Mouse (Mus musculus): ENCODE data around the gene Adcy2. TPM values are rescaled to one million over a fixed set of nuclear protein-coding genes. Genes with fewer than 3 reads are reported as not detected.

Gene Adcy2
- total RNA-seq, 4 experiments from 2014 or later = 0.13 to 0.19 (median 0.15) TPM

GRCm38 (mm10) chr13:68961580-68961979 is 37.8 kb downstream of the Adcy2 start:
- no peak for DNase-seq (ENCODE audit: low spot score)

DNA sequence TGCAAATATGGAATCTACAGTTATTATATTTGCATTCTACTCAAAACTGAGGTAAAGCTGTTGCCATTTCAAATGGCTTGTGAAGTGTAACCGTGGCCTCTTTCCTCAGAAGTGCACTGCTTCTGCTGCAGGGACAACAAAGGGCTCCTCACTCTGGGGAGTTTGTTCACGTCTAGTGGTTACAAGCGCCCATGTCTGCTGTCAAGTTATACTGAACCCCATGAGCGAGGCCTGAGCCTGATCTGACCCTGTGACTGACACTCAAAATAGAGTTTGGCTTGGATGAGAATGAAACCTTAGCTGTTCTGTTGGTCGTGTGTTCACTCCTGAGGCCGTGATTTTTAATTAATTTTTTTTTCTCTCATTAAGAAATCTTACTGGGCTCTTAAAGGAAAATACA is 38.8 kb downstream of the Adcy2 start:
- no peak for DNase-seq (ENCODE audit: low spot score)

DNA sequence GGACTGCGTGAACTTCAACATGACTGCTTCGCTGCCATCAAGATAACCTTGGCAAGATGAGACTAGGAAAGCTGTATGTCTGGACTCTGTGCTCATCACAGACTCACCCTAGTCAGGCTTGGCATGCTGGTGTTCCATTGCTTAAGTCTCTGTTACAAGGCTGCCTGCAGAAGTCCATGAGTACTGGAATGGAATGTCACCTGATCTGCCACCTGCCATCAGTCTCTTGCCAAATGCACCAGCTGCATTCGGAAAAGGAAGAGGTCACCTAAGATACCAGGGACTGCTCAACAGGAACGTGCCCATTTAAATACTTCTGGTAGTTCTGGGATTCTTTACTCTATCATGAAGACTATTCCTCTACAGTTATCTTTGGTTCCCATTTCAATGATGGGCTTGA is 39.9 kb downstream of the Adcy2 start:
- DNase-seq (ENCODE audit: low spot score) = no peak

- DNase-seq (ENCODE audit: low spot score) = no peak
Observed at GRCm38 (mm10) chr13:68942735-68943134, 56.6 kb downstream of the Adcy2 start.

DNA sequence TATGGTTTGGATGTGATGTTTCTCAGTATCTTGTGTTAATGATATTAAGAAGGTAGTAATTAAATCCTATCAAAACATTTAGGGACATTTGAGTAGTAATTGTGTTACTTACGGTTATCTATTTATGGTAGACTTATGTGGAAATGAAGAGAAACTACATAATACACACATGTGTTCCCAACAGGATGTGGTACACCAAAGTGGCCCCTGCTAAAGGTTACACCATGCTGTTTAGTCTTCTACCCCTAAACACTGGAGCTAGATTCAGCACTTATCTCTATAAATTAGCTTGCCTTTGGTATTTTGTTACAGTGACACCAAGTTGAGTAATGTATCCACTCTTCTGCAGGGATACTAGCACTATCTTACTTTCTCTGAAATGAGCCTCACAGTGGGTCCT is 57.9 kb downstream of the Adcy2 start:
- no peak for DNase-seq (ENCODE audit: low spot score)

DNA sequence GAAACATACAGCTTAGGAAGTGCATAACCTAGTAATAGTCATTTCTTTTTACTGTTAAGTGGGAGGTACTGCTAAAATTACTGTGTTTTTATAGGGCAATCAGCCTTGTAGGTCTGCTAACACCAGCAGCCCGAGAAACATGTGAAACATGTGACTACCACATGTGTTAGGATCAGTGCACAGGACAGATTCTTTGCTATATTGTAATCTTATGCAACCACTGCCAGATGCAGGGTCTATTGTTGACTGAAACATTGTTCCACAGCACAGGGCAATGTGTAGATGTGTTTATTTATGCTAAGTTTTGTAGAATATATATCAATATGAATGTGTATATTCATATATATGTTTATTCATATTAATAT is 67.1 kb downstream of the Adcy2 start:
- DNase-seq (ENCODE audit: low spot score) = no peak

DNA sequence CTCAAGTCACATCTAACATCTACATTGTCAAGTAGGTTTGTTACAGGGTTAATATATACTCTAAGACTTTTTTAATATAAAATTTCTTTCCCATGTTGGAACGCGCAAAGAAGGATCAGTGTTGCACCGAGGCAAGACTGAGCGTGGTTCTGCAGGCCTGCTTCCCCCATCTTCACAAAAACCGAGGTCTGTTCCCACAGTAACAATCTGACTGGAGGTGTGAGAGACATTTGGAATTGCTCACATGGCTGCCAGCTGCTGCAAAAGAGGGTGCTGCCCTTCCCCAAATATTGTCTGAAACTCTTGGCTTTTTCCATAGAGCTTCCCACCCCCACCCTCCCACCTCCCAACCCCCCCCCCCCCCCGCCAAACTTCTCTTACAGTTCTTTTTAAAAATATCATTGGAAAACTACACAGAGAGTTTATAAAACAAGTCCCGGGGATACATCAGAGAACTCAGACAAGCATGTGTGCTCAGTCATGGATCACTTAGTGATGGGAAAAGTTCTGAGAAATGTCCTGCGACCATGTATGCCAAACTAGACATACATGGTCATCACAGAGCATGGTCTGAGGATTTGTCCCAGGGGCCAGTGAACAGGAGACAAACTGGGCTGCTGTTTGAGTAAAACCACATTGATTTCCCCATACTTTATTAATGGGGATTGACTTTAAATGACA is 67.6 kb downstream of the Adcy2 start:
- no peak for DNase-seq (ENCODE audit: low spot score)

DNA sequence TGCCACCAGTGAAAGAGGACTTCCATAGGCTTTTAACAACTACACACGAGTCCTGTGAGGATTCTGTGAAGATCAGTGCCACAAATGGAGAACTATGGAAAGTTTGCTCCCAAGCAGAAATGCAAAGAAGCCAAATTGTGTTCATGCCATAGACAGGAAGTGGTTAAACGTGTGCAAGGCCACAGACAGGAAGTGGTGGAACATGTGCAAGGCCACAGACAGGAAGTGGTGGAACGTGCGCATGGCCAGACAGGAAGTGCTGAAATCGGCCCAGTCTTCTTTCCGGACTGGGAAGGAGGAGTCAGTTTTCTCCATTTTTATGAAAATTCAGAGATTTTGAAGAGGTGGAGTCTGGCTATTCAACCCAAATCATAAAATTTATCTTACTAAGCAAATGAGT is 70.9 kb downstream of the Adcy2 start:
- no peak for DNase-seq (ENCODE audit: low spot score)

- DNase-seq (ENCODE audit: low spot score) = no peak
Observed at GRCm38 (mm10) chr13:68913666-68914288, 85.6 kb downstream of the Adcy2 start.

GRCm38 (mm10) chr13:68906667-68907066 is 92.7 kb downstream of the Adcy2 start:
- DNase-seq (ENCODE audit: low spot score) = no peak

DNA sequence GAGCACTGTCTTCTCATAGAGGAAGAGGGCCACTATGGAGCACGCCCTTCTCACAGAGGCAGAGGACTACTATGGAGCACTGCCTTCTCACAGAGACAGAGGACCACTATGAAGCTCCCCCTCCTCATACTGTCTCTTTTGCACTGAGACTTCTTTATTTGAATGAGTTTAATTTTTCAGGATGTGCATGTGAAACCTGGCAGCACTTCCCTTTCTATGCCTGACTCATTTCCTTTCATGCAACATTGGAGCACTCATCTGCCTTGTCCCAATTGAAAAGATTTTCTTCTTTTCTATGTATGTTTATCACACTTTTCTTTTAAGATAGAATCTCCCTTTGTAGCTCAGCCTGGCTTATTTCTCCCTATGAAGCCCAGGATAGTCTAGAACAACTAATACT is 96.6 kb downstream of the Adcy2 start:
- no peak for DNase-seq (ENCODE audit: low spot score)

GRCm38 (mm10) chr13:68889929-68890593 is 109.3 kb downstream of the Adcy2 start:
- DNase-seq (ENCODE audit: low spot score) = no peak

DNA sequence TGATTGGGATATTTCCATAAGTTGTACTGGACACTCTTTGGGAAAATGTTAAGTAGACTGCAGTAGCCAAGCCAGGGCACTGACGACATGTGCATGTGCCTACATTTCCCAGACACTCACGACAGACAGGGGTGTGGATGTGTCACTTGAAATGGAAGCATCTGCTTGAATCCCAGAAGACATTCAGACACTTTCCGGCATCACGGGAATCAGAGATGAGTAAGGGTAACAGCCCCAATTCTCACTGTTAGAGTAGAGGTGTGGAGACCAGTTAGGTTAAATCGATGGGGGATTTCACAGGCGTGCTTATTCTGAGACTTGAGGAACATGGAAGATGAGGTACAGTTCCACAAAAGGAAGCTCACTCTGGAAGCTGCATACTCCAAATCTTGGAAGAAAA is 130.6 kb downstream of the Adcy2 start:
- DNase-seq (ENCODE audit: low spot score) = no peak

DNA sequence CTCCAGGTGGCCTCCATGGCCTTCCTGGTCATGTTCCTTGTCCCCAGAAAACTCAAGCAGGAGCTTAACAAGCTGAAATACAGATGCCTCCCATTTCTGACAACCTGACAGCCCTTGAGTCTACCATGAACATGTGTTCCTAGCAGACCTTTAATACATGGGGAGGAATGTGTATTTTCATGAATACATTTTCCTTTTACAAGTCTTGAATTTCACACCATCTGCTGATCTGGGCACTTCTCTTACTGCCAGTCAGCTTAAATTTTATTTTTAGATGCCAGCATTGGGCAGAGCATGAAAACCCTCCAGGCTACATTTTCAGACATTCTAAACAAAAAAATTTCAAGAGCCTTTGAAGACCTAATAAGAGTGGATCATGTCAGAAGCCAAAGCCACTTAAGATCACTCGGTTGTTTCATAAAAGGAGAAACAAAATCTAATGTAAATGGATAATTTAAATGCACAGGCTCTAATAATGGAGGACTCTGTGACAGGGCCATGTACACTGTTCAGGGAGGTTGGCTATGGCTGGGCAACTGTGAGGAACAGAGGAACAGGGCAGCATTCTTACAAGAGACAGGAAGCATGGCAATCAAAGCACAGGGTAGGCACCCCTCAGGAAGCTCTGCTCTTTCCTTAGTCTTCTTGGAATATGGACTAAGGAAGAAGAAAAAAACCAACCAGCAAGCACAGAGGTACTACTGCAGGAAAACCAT is 131.2 kb downstream of the Adcy2 start:
- DNase-seq (ENCODE audit: low spot score) = no peak

DNA sequence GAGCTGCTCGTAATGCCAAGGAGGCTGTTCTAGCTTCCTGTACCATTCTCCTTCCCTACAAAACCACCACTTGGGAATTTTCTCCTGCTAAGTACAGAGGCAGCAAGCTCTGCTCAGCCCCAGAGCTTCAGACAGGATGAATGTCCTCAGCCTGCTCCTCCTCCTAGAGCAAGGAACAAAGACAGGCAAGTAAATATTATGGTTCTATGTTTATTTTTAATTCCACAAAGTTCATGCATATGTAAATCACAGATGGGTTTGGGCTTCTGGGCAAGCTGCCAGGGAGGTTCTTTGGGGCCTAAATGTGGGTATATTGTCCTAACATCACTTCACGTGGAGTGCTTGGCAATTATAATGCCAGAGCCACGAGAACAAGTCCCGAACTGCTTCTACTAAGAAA is 139.3 kb downstream of the Adcy2 start:
- no peak for DNase-seq (ENCODE audit: low spot score)

- DNase-seq (ENCODE audit: low spot score) = no peak
Observed at GRCm38 (mm10) chr13:68848265-68848664, 151.1 kb downstream of the Adcy2 start.

DNA sequence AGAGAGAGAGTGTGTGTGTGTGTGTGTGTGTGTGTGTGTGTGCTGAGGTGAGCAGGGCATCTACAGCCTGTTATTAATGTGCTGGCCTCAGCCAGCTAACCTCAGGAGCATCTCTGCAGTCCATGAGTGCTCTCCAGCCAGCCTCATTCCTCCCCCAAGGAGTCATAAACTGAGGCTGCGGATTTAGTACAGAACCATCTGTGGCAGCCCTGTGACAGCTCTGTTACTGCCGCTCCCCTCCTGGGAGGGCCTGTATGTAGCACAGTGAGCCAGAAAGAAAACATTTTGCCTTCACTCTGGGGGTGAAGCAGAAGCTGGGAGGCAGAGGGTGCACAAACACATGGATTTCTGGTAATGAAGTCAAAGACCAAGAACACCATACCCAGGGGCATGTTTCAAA is 159.8 kb downstream of the Adcy2 start:
- DNase-seq (ENCODE audit: low spot score) = no peak

GRCm38 (mm10) chr13:68836183-68836582 is 163.2 kb downstream of the Adcy2 start:
- DNase-seq (ENCODE audit: low spot score) = no peak

- no peak for DNase-seq (ENCODE audit: low spot score)
Observed at GRCm38 (mm10) chr13:68835424-68836045, 163.8 kb downstream of the Adcy2 start.

- DNase-seq (ENCODE audit: low spot score) = no peak
Observed at GRCm38 (mm10) chr13:68832141-68832540, 167.2 kb downstream of the Adcy2 start.

- DNase-seq (ENCODE audit: low spot score) = no peak
Observed at GRCm38 (mm10) chr13:68830030-68830759, 169.1 kb downstream of the Adcy2 start.
